Mouse (Mus musculus) adrenal gland, adult 18-20 months (tissue): ENCODE measurements at regions not wholly inside any gene's neighbourhood (a gene's known extent, or its start where the extent isn't known, plus 50 kb on each side); places are given as distances from the start of the nearest gene placed in this dataset.
A peak's percentile ranks its signal among the peaks of the same experiment; 100 is the strongest.

Experiments
- DNase-seq, 2 experiments: peaks; one replicate each; pipeline ENCODE4 v3.0.0; 2021 to 2022; ENCODE audit warnings: low spot score in 2 of 2

GRCm38 (mm10) chr5:118815783-118816182, 255.3 kb downstream of the Med13l start:
- peak in 1 of 2 experiments; percentile 14 for DNase-seq

DNA sequence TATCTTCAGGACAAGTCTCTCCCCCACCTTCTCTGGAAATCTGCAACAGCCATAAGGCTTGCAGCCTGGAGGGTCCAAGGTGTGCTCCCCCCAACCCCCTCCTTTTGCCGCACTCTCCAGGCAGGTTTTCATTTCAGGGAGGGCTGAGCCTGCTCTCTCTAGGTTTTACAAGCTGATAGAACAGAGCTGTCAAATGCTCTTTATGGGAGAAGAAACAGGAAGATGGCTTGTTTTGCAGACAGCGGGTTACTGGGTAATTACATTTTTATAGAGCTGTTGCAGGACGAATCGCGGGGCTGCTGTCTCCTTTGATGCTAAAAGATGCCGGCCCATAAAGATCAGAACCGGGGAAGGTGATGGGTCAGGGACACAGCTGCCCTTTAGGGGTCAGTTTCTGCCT, 257.8 kb downstream of the Med13l start:
- DNase-seq: no peak

DNA sequence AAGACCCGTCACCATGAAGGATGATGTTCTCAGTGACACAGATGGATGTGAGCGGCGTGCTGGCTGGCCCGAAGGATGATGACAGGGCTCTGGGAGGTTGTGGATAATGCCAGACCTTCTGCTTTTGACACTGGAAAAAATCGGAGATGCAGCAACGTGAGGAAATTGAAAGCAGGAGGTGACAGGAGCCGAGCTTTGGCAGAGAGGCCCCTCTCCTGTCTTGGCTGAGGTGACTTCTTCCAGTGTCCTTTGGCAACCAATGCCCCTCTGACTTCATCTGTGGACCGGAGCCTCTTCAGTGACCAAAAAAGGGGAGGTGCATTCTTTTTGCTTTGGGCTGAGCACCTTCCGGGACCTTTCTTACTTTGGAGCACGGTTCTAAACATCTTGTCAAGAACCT, 264.3 kb downstream of the Med13l start:
- no peak for DNase-seq

GRCm38 (mm10) chr5:118829031-118829698, 268.7 kb downstream of the Med13l start:
- no peak for DNase-seq

- no peak for DNase-seq
Observed at GRCm38 (mm10) chr5:118832701-118833100, 272.2 kb downstream of the Med13l start.

- DNase-seq: no peak
Observed at GRCm38 (mm10) chr5:118834129-118834528, 273.6 kb downstream of the Med13l start.

DNA sequence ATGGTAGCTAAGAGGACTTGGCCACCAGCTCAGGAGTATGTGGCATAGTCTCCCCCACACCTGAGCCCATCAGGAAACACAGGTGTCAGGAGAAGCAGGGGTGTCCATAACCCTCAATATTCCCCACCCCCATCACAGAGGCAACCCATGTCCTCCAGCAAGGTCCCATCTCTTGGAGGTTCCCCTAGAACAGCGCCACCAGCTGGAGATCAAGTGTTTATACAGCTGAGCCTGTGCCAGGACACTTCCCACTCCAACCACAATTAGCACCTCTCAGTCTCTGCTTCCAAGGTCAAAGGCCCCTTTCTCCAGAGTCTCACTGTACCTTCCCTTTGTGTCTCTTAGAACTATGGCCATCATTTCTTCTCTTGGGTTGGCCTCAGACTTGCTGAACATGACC, 276.5 kb downstream of the Med13l start:
- DNase-seq: no peak

GRCm38 (mm10) chr5:118838421-118838820, 277.9 kb downstream of the Med13l start:
- no peak for DNase-seq

DNA sequence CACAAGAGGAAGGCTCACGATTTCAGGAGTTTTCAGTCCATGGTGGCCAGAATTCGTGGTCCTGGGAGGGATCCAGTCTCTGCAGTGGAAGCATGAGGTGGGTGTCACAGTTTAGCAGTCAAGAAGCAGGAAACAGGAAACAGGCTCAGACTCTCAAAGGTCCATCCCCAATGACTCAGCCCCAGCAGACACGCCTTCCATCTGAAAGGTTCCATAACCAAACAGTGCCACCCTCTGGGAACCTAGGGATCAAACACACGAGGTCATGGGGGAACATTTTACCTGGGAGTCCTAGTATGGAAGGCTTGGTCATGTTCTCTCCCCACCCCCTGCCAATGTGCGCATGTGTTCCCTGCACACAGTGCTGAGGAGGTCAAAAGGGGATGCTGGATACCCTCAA, 279.4 kb downstream of the Med13l start:
- DNase-seq: no peak

DNA sequence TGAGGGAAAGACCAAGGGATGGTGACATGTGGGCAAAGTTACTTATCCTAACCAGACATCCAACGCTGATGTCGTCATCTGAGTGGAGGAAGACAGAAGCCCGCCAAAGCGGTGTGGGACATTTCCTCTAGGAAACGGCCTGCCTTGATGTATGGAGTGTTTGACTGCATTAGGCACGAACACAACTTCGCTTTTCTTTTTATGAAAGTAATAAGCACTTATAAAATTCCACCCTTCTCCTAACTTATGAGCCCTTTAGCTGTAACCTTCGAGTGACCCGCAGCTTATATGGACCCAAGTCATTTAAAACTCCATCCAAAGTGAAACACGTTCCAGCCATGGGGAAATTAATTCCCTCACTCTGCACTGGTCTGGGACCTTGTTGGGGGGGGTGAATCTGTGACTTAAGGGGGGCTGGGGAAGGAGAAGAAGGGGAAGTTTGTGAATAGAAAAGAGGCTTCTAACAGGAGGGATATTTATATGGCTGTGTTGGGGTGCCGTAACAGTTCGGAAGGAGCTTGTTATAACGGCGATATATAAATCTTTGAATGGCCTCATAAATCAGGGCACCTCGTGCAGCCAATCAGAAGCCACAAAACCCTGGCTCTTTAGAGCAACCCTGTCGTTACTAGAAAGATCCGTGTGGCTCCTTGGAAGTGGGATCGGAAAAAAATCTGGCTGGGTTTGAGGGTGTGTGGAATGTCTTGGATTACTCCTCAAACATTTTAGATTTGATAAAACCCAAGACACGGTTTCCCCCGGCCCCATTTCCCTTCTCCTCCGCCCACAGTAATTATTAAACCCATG, 280.9 kb downstream of the Med13l start:
- DNase-seq: no peak

DNA sequence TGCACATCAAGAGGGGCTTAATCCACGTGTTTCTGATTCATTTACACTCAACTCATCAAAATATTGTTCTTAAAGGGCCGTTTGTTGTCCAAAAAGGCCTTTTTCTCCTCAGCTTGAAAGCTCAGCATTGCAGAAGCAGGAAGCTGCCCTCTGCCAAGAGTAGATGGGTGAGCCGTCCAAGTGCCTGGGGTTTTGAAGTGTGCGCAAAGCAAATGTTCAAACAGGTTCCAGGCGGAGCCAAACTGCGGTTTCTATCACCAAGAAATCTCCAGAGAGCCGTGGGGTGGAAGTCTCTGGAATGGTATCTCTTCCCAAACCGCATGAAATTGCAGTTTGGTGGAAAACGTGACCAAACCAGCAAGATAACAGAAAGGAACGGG, 281.5 kb downstream of the Med13l start:
- DNase-seq: no peak

GRCm38 (mm10) chr5:118857001-118857400, 296.5 kb downstream of the Med13l start:
- no peak for DNase-seq

GRCm38 (mm10) chr5:118861143-118861847, 300.8 kb downstream of the Med13l start:
- no peak for DNase-seq

GRCm38 (mm10) chr5:118867511-118867910, 307.0 kb downstream of the Med13l start:
- no peak for DNase-seq

GRCm38 (mm10) chr5:118869330-118869729, 308.9 kb downstream of the Med13l start:
- no peak for DNase-seq

GRCm38 (mm10) chr5:118873871-118874270, 313.4 kb downstream of the Med13l start:
- peak in 1 of 2 experiments; percentile 35 for DNase-seq

DNA sequence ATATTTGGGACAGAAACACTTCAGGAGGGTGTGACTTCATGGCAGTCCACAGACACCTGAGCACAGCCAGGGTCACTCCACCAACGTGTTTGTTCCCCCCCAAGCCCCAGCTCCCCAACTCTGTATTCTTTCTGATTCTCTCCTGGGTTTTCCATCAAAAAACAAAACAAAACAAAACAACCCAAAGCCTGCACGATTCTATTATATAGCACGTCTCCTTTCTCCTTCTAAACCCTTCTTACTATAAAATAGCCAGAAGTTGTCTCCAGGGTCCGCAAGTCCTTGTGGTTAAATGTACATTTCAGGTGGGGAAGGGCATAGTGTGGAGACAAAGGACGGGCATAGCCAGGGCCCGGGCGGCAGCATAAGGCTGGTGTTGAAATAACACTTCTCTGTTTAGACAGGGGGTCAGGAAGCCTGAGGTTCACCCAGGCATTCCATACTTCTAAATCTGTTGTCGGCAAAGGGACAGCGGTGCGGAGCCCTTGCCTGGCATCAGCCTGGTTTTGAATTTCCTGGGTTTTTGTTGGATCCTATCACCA, 314.7 kb downstream of the Med13l start:
- peak; percentile 31 to 51 for DNase-seq

GRCm38 (mm10) chr5:118876586-118877312, 316.3 kb downstream of the Med13l start:
- peak in 1 of 2 experiments; percentile 38 for DNase-seq

- DNase-seq: peak; percentile 57 to 69
Observed at GRCm38 (mm10) chr5:118877313-118877669, 316.8 kb downstream of the Med13l start.

- DNase-seq: no peak
Observed at GRCm38 (mm10) chr5:118877831-118878230, 317.4 kb downstream of the Med13l start.

DNA sequence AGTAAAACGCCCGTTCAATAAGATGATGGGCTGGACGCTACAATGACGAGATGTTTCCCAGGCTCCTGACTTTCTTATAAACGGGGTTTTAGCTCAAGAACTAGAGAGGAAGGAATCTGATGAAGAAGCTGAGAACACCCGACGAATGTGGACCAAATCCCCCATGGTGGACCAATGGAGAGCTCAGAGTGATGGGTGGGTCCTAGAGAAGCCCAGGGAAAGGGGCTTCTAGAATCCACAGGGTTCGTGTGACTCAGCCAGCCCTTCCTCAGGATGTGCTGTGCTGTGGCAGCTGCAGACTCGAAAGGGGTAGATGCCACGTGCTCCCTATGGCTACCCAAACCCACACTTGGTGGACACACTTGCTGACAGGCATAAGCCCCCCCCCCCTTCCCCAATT, 318.2 kb downstream of the Med13l start:
- DNase-seq: peak; percentile 26 to 32
